Comparison of ENCODE assay signal across 1 mouse cellular context in genomic region chr10:128806086-128806485, GRCm38 (mm10).
TF ChIP-seq lines count a peak whose summit lies in the region.

No protein-coding gene starts in this region.

TF ChIP-seq in CH12.LX, 34 proteins besides CTCF, POLR2A, EP300 and RAD21:
- TF ChIP-seq PAX5 (IDR thresholded peaks at IDR 0.05; ENCODE audit: low read length): no peak
- TF ChIP-seq JUN (IDR thresholded peaks at IDR 0.05; ENCODE audit: insufficient read depth, low read depth, low read length): no peak
- TF ChIP-seq ZMIZ1 (IDR thresholded peaks at IDR 0.05; ENCODE audit: low read depth, low read length): no peak
- no peak for TF ChIP-seq USF2 (conservative IDR thresholded peaks at IDR 0.05; ENCODE audit: low read depth, low read length)
- no peak for TF ChIP-seq HCFC1 (IDR thresholded peaks at IDR 0.05; ENCODE audit: low read depth, low read length)
- no peak for TF ChIP-seq ETS1 (conservative IDR thresholded peaks at IDR 0.05; ENCODE audit: low read depth, low read length)
- TF ChIP-seq SIN3A (IDR thresholded peaks at IDR 0.05; ENCODE audit: low read length): no peak
- no peak for TF ChIP-seq NRF1 (IDR thresholded peaks at IDR 0.05; ENCODE audit: low read depth, low read length)
